Mouse (Mus musculus) kidney, adult 2 months (tissue): Measurements from ENCODE around the gene Parvg.

Source experiments
- CTCF ChIP-seq: fragments of 200-500 bp; conservative IDR thresholded peaks from 2 replicates; pipeline ENCODE4 v1.5.1; 2011; ENCODE audit warnings: low read depth, mild to moderate bottlenecking, control low read depth, low read length, moderate library complexity, mixed read lengths; ENCODE audit not compliant: insufficient read depth, insufficient read length
- POLR2A ChIP-seq: fragments of 200-500 bp; IDR thresholded peaks from one replicate; pipeline ENCODE4 v1.6.1; 2011; ENCODE audit warnings: low read depth, low read length, control low read depth

- TF ChIP-seq POLR2A (no peak), CTCF (no peak)
Measured at GRCm38 (mm10) chr15:84385995-84386565, 62.3 kb downstream of the Parvg start.
